Mouse (Mus musculus) cerebellum, postnatal 10 days (tissue): Measurements from ENCODE around the gene Unc5c.

Experiments
- DNase-seq, 2 experiments: peaks; one replicate each; pipeline ENCODE4 v3.0.0; 2021; ENCODE audit warnings: mixed read lengths in 2 of 2

The Unc5c gene

DNA sequence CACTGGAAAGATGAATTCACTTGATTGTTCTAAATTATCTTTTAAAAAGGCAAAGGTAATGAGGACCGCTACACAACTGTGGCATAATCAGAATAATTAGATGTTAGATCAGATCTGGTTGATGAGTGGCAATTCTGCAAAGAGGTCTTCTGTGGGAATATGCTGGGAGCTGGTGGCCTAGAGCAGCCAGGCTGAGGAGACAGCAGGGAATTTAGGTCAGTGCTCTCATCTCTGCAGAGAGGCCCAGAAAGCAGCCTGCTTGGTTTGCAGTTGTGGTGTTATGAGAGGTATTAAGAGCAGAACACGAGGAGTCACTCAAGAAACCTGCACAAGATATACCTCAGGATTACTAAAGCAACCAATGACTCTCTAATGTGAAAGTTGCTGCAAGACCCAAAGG is 133.9 kb downstream of the Unc5c start:
- DNase-seq, result peak in 1 of 2 experiments; percentile 13

DNA sequence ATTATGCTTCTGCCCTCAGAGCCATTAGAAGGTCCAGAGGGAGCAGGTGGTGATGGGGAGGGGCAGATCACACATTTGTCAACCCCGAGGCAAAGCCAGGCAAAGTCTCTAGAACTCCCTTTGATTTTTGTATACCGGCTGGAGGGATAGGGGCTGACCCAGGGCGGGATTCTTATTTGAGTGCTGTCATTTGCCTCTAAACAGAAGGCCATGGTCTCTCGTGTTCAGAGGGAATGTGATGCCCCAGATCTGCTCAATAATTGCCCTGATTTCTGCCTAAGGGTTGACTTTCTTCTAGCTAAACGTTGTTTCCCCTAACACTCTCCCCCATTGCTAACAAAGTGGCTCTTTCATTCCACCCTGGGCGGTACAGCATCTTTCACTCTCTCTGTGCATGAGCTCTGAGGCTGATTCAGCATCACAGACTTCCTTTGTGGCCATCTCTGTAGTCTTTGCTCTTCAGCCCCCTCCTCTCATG is 136.1 kb downstream of the Unc5c start:
- DNase-seq, result peak; percentile 61 to 67

DNA sequence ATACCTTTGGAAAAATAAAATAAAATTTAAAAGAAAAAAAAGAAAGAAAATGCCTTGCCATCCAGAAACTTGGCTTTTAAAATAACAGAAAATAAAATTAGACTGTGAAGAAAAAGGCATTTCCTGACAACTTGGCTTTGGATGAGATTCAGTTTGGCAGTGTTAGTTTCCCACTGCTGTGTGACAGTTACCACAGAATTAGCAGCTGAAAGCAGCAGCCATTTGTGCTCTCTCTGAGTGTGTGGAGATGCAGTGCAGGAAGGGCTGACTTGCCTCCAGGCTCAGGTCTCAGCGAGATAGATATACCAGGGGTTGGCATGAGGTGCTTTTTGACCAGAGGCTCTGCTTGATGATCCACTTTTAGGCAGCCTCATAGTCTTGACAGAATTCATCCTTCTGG is 151.7 kb downstream of the Unc5c start:
- DNase-seq, result peak in 1 of 2 experiments; percentile 21

DNA sequence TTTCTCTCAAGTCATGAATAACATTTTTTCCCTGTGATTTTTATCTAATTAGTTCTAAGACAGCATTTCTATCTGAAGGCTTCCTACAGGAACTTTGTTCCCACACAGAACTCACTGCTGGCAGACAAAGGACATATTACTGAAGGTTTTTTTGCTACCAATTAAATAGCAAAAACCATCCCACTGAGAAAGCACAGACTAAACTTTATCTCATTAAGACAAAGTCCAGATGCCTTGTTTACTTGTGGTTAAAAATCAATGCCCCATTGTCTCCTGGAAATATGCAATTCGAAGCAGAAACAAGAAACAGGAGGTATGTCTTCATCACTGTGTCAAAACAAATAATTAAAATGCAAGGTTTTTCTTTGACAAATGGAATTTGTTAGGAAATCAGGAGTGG is 153.7 kb downstream of the Unc5c start:
- DNase-seq, result no peak

DNA sequence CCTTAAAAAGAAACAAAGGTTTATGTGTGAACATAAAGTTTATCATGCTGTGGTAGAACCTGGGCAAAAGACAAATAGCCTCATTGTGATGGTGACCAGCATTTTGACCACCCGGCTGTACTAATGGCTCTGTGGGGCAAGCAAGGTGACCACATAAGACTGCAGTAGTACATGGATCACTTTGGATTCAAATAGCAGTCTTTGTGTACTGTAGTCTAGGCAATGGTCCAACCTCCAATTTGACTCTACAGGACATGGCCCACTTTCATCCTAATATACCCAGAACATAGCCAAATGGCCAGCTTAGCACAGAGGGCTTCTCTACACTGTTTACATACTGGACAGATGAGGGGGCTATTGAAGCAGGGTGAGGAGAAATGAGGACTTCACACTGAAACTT is 156.5 kb downstream of the Unc5c start:
- peak; percentile 73 to 87 for DNase-seq

DNA sequence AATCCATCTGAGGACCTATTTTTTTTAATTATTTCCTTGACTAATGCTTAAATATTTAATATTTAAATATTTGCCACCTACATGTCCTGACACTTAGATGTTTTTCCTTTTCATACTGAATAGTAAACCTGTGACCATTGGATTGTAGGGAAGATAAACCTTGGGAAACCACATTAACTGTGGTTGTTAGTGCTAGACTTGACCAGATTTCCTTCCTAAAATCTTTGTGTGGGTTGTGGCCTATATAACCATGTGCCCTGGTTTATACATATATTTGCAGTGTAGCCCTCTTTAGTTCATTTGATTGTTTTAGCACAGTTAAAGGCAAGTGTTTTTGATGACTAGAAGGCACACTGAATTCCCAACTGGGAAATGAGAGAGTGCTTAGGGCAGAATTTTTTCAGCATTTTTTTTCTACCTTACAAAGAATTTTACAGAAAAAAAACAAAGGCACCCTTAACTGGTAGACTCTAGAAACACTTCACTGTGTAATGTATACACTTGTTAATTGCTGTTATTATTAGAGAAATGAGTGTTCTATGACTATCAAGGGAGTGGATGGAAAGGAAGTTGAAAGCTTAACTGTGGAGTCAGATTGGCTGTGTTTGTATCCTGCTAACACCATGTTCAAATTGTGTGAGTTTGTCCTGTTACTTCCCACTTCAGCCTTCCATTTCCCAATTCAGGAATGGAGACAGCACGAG is 162.1 kb downstream of the Unc5c start:
- DNase-seq, result no peak

DNA sequence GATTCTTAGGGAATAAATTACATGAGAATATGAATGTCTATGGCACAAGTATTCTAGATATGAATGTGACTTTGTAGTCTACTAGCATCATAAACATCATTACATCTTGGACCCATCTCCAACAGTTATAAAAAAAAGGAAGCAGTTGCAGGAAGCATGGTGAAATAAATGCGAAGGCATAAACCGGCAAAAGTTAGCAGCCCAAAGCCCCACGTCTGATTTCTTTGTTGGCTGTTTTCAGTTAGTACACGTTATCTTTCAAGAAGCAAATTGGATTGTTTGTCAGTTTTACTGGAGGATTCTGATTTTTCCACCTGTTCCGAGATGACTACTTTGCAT is 162.6 kb downstream of the Unc5c start:
- no peak for DNase-seq

DNA sequence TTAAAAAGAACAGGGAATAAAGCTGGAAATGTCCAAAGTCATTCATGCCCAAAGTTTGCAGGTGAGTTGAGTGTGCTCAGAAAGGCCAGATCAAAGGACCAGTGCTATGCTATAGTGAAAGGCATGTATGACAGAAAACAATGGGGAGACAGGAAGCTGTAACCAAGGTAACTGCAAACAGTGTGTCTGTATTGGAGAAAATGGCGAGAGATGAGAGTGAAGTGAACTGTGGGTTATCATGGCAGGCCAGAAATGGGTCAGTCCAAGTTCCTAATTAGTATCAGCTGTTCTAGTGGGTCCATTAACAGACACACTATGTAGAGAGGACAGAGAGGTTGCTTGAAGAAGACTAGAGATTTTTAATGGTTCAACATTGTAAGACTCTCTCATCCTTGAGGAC is 164.4 kb downstream of the Unc5c start:
- DNase-seq, result no peak

DNA sequence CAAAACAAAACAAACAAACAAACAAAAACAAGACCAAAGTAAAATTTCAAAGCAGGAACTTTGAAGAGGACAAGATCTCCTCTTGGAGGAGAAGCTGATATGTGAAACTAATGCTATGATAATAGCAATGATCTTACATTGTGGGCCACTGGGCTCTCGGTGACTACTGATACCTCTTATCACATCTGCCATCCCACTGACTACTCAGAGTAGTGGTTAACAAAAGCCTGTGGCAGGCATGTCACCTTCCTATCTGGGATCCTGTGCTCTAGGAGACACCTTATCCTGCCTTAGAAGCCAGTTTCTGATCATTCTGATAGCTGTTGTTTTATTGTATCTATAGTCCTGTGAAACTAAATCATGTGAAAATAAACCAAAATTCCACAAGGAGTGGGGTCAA is 172.9 kb downstream of the Unc5c start:
- DNase-seq, result no peak

- DNase-seq, result no peak
Observed at GRCm38 (mm10) chr3:141644264-141644663, 179.2 kb downstream of the Unc5c start.

- DNase-seq, result no peak
Observed at GRCm38 (mm10) chr3:141646588-141646987, 181.6 kb downstream of the Unc5c start.

GRCm38 (mm10) chr3:141650658-141651057 is 185.6 kb downstream of the Unc5c start:
- no peak for DNase-seq

- peak in 1 of 2 experiments; percentile 6 for DNase-seq
Observed at GRCm38 (mm10) chr3:141653915-141654314, 188.9 kb downstream of the Unc5c start.

DNA sequence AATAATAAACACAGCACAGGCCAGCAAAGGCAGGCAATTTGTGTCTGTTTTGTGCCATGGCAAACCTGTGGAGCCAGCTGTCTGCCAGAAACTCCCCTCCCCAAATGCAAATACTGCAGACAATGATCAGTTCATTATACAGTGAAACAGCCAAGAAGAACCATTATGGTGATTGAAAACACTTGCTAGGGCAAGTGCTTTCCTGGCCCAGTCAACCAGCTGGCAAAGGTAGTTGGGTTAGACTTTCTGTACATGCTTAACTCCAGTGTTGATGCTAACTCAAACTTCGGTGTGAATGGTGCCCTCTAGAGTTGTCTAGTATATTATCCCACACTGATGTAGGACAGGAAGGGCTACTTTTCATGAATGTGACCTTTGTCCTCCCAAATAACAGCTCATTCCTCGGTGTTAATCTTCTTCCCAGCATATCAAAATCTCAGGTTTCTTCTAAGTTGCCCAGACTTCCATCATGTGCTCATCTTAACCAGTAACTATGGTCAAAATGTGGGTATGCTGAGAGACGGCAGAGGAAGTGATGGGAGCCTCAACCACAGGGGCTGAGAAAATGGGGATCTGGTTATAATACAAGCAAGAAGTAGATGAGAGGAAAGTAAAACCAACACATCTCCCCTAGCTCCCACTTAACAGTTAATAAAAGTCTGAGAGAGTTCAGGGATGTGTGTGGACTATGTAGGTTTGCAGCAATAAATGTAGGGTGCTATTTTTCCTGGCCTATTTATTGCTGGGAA is 194.2 kb downstream of the Unc5c start:
- DNase-seq, result no peak

- DNase-seq, result no peak
Observed at GRCm38 (mm10) chr3:141660065-141661062, 195.3 kb downstream of the Unc5c start.

- DNase-seq, result no peak
Observed at GRCm38 (mm10) chr3:141689113-141689512, 224.1 kb downstream of the Unc5c start.

GRCm38 (mm10) chr3:141690676-141691075 is 225.7 kb downstream of the Unc5c start:
- no peak for DNase-seq

DNA sequence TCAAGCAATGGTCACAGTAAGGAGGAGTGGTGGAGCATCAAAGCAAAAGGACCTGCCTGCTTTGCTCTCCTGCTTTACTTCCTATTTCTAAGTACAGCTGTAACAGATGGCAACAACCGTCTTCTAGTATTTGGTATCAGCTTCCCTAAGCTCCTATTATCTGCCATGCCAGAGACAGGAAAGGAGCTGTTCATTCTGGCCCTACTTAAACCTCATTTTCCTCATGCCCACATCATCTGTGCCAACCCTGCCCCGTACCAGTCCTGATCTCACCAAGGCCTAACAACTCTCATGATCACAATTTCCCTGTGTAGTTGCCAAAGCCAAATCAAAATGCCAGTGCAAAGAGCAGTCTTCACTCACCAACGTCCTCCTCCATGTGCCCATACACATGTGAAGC is 226.4 kb downstream of the Unc5c start:
- peak in 1 of 2 experiments; percentile 24 for DNase-seq

DNA sequence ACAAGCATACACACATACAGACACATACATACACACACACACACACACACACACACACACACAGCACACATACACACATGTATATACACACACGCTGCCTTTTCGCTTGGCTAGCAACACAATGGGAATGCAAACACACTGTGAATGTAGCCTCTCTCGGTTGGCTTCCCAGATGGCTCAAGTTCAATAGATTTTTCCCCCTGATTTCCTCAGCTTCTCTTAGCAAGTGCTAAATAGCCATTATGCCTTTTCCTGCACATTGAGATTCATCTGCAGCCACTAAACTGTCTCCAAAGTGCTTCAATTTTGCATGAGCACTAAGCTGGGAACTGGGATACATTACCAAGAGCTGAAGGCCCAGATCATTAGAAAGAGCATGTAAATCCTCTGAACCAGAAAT is 226.8 kb downstream of the Unc5c start:
- DNase-seq, result peak; percentile 29 to 38

DNA sequence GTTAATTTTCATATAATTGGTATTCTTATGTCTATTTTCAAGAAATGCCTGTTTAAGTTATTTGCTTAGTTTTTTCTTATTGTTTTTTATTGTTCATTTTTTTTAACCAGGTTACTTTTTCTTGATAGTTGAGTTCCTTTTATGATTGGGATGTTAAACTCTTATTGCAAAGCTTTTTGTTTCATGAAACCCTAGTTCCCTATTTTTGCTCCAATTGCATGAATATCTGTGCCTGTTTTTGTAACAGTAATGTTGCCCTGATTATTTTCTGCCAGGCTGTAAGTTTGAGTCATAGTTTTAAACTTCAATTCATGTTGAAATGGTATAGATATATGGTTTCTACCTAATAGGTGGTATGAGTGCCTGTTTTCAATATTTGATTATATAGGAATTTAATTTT is 234.2 kb downstream of the Unc5c start:
- no peak for DNase-seq

DNA sequence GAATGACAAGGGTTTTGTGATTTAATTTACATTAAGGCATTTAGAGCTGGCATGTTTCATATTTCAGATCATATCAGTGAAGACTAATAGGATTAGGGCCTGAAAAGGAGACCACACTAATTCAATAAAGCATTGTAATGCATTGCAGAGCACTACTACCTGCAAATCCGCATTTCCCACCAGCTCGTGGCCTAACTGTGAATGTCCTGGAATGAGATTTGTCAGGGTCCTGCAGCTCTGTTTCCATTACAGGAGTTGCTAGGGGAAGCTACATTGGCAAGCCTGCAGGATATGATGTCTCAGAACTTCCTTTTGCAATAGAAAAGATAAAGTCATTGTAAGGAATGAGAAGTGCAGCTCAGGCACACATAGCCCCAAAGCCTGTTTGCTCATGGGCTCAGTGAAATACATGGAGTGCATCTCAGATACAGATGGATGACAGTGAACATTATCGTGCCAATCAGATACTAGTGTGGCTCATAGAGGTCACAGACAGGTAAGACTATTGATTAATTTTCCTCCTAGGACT is 236.4 kb downstream of the Unc5c start:
- no peak for DNase-seq

GRCm38 (mm10) chr3:141711601-141712000 is 246.6 kb downstream of the Unc5c start:
- DNase-seq, result no peak

GRCm38 (mm10) chr3:141716371-141716770 is 251.4 kb downstream of the Unc5c start:
- no peak for DNase-seq
